Mouse (Mus musculus) hindbrain, embryonic 15.5 days (tissue): ENCODE results near the gene Rac3. TPM values are rescaled to one million over a fixed set of nuclear protein-coding genes. Genes with fewer than 3 reads are reported as not detected.

ENCODE experiments used
- ATAC-seq: fragments of 200-750 bp; cut with Nextera tagmentation; 2 replicates; pipeline ENCODE4 v1.8.0; 2017; ENCODE audit warnings: low read depth, moderate number of reproducible peaks, moderate TSS enrichment; ENCODE audit not compliant: low FRiP score
- H3K27ac ChIP-seq: fragments of 300-500 bp; sonication (generic); replicated peaks from 2 replicates; pipeline ENCODE4 v1.5.1; 2015; ENCODE audit warnings: mild to moderate bottlenecking, inconsistent platforms
- H3K27me3 ChIP-seq: fragments of 300-500 bp; sonication (generic); 2 replicates; pipeline ENCODE4 v1.6.1; 2015; ENCODE audit warnings: control low read depth, inconsistent platforms
- H3K36me3 ChIP-seq: fragments of 300-500 bp; sonication (generic); 2 replicates; pipeline ENCODE4 v1.6.1; 2015; ENCODE audit warnings: control low read depth, inconsistent platforms
- H3K4me1 ChIP-seq: fragments of 300-500 bp; sonication (generic); replicated peaks from 2 replicates; pipeline ENCODE4 v1.6.1; 2015; ENCODE audit warnings: control low read depth, inconsistent platforms
- H3K4me2 ChIP-seq: fragments of 300-500 bp; sonication (generic); 2 replicates; pipeline ENCODE4 v1.6.1; 2015; ENCODE audit warnings: moderate library complexity, mild to moderate bottlenecking, inconsistent platforms
- H3K4me3 ChIP-seq: fragments of 300-500 bp; sonication (generic); 2 replicates; pipeline ENCODE4 v1.5.1; 2015; ENCODE audit warnings: mild to moderate bottlenecking, inconsistent platforms
- H3K9ac ChIP-seq: fragments of 300-500 bp; sonication (generic); 2 replicates; pipeline ENCODE4 v1.6.1; 2015; ENCODE audit warnings: inconsistent platforms
- H3K9me3 ChIP-seq: fragments of 300-500 bp; sonication (generic); 2 replicates; pipeline ENCODE4 v1.6.1; 2016; ENCODE audit warnings: control low read depth, inconsistent platforms
- WGBS: fragments of 180-500 bp; shearing (Covaris S2); methylation state at CpG from one replicate; pipeline ENCODE4 v1.1.7; 2015; 5-methylcytosine and 5-hydroxymethylcytosine counted together
- polyA plus RNA-seq: library from polyadenylated mRNA; unstranded; fragments of >200 nt; fragmentation: Nextera tagmentation; extraction: Ambion mirVana; gene quantifications from 2 replicates; pipeline ENCODE4 v1.2.1, GENCODE M21; 2015

Gene Rac3
- polyA plus RNA-seq, 1 experiment from 2014 or later, result 587 TPM

DNA sequence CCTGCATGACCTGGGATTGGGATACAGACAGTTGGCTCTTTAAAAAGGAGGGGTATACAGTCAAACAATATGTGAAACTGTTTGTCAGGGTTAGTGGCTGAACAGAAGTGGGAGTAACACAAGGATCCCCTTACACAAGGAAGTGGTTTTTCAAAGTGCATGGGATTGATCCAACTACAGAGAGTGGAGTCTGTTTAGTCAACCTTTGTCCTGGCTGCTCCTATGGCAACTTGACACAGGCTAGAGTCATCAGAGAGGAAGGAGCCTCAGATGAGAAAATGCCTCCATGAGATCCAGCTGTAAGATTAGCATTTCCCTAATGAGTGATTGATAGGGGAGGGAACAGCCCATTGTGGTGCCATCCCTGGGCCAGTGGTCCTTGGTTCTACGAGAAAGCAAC, 46.9 kb downstream of the Rac3 start:
- H3K4me1 ChIP-seq, result no peaks in the 10 kb centered on the region
- no peak overlapping the region for H3K4me2 ChIP-seq
- H3K36me3 ChIP-seq, result no peaks in the 10 kb centered on the region
- no peak for ATAC-seq
- H3K27ac ChIP-seq, result no peak overlapping the region
- H3K4me3 ChIP-seq, result no peak overlapping the region
- no peak overlapping the region for H3K9ac ChIP-seq
- H3K27me3 ChIP-seq, result no peaks in the 10 kb centered on the region
- H3K9me3 ChIP-seq, result no peaks in the 10 kb centered on the region
- WGBS, result 46% methylated on average over 1 of the region's 1 CpGs

DNA sequence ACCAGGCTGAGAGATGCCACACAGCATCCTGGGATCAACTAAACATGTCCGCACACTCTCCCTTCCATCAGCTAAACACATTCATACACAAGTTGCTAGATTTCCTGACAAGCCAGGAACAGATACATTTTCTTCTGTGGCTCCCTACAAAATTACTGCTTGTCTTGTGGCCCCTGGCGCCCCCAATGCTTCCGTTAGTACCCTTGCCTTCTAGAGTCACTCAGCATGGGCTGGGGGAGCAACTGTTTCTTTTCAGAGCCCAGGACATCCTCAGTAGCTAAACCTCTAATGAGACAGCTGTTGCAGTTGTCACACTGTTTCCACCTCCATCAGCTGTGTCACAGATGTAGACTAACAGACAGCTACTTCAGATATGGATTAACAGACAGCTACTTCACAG, 51.5 kb downstream of the Rac3 start:
- 83% methylated on average over 3 of the region's 3 CpGs for WGBS

More for the DNA sequence above, 51.5 kb downstream of the Rac3 start:
- Histone ChIP-seq H3K9ac (no peak overlapping the region), H3K4me1 (peaks cover 11% of the 10 kb centered on the region; the same call in 1 of the 2 replicates), H3K27ac (no peak overlapping the region), H3K27me3 (no peaks in the 10 kb centered on the region), H3K4me2 (no peak overlapping the region), H3K9me3 (no peaks in the 10 kb centered on the region), H3K4me3 (no peak overlapping the region), H3K36me3 (no peaks in the 10 kb centered on the region)
- ATAC-seq, result no peak

Other genes with a start within 250 kb of the Rac3 start
- 122 and 125 TPM in 2 replicates for gene Mrpl12, start 236.9 kb upstream of the Rac3 start, polyA plus RNA-seq
- 31.7 and 31.9 TPM in 2 replicates for gene Slc25a10, start 229.6 kb upstream of the Rac3 start, polyA plus RNA-seq
- gene Gcgr, start 190.8 kb upstream of the Rac3 start, polyA plus RNA-seq, result 0.41 and 0.75 TPM in 2 replicates
- gene Mcrip1, start 171.7 kb upstream of the Rac3 start, polyA plus RNA-seq, result 243 and 246 TPM in 2 replicates
- not detected in 2 replicates for gene Ppp1r27, start 170.3 kb upstream of the Rac3 start, polyA plus RNA-seq
- gene P4hb, start 148.2 kb upstream of the Rac3 start, polyA plus RNA-seq, result 263 and 274 TPM in 2 replicates
- gene Arhgdia, start 139.8 kb upstream of the Rac3 start, polyA plus RNA-seq, result 492 and 533 TPM in 2 replicates
- 247 and 251 TPM in 2 replicates for gene Alyref, start 123.1 kb upstream of the Rac3 start, polyA plus RNA-seq
- gene Anapc11, start 123.0 kb upstream of the Rac3 start, polyA plus RNA-seq, result 200 and 215 TPM in 2 replicates
- 0.71 and 1.1 TPM in 2 replicates for gene Npb, start 113.0 kb upstream of the Rac3 start, polyA plus RNA-seq
- 213 and 226 TPM in 2 replicates for gene Pcyt2, start 103.5 kb upstream of the Rac3 start, polyA plus RNA-seq
- gene Sirt7, start 96.2 kb upstream of the Rac3 start, polyA plus RNA-seq, result 43.4 and 45.6 TPM in 2 replicates
- 42.5 and 42.7 TPM in 2 replicates for gene Mafg, start 87.9 kb upstream of the Rac3 start, polyA plus RNA-seq
- 19.0 and 21.3 TPM in 2 replicates for gene Pycr1, start 77.7 kb upstream of the Rac3 start, polyA plus RNA-seq
- 0.67 and 1.0 TPM in 2 replicates for gene Myadml2, start 73.3 kb upstream of the Rac3 start, polyA plus RNA-seq
- 2.2 and 2.3 TPM in 2 replicates for gene Notum, start 60.3 kb upstream of the Rac3 start, polyA plus RNA-seq
- gene Aspscr1, start 48.5 kb upstream of the Rac3 start, polyA plus RNA-seq, result 140 and 154 TPM in 2 replicates
- 107 and 109 TPM in 2 replicates for gene Cenpx, start 7.7 kb upstream of the Rac3 start, polyA plus RNA-seq
- gene Lrrc45, start 7.5 kb upstream of the Rac3 start, polyA plus RNA-seq, result 74.9 and 81.2 TPM in 2 replicates
- 8.8 and 10.4 TPM in 2 replicates for gene Dcxr, start 5.8 kb downstream of the Rac3 start, polyA plus RNA-seq
- 0.97 and 2.1 TPM in 2 replicates for gene Cbr2, start 10.6 kb downstream of the Rac3 start, polyA plus RNA-seq
- 2.1 and 2.9 TPM in 2 replicates for gene Hmga1b, start 41.3 kb downstream of the Rac3 start, polyA plus RNA-seq
- gene Rfng, start 62.7 kb downstream of the Rac3 start, polyA plus RNA-seq, result 119 and 141 TPM in 2 replicates
- gene Gps1, start 62.8 kb downstream of the Rac3 start, polyA plus RNA-seq, result 275 and 300 TPM in 2 replicates
- 45.2 and 48.6 TPM in 2 replicates for gene Dus1l, start 74.9 kb downstream of the Rac3 start, polyA plus RNA-seq
- 90.0 and 94.7 TPM in 2 replicates for gene Fasn, start 103.1 kb downstream of the Rac3 start, polyA plus RNA-seq
- gene Ccdc57, start 211.4 kb downstream of the Rac3 start, polyA plus RNA-seq, result 5.7 and 6.1 TPM in 2 replicates
- 10.4 and 10.9 TPM in 2 replicates for gene Slc16a3, start 227.0 kb downstream of the Rac3 start, polyA plus RNA-seq